Mouse (Mus musculus) cerebellum, adult 2 months (tissue): Measurements from ENCODE around the gene Tnpo1. TPM values are rescaled to one million over a fixed set of nuclear protein-coding genes. Genes with fewer than 3 reads are reported as not detected.
A peak's percentile ranks its signal among the peaks of the same experiment; 100 is the strongest.

Experiments used
- DNase-seq, 2 experiments: peaks; one replicate each; pipeline ENCODE4 v3.0.0; 2021
- H3K27ac ChIP-seq: fragments of 200-500 bp; 2 replicates; pipeline ENCODE4 v1.5.1; 2012; ENCODE audit warnings: low read length, control low read depth, inconsistent platforms; ENCODE audit not compliant: insufficient read depth
- H3K27me3 ChIP-seq: fragments of 200-500 bp; 2 replicates; pipeline ENCODE4 v1.6.1; 2012; ENCODE audit warnings: inconsistent platforms, mild to moderate bottlenecking, low read length, moderate library complexity; ENCODE audit not compliant: control insufficient read depth, insufficient read depth
- H3K4me1 ChIP-seq: fragments of 200-500 bp; 2 replicates; pipeline ENCODE4 v1.6.1; 2011; ENCODE audit warnings: low read length; ENCODE audit not compliant: control insufficient read depth, insufficient read depth
- H3K4me3 ChIP-seq: fragments of 200-500 bp; replicated peaks from 2 replicates; pipeline ENCODE3; 2011; ENCODE audit warnings: mild to moderate bottlenecking, low read depth, low read length, control low read depth; ENCODE audit not compliant: insufficient read depth
- CTCF ChIP-seq: fragments of 200-500 bp; IDR thresholded peaks from 2 replicates; pipeline ENCODE4 v1.5.1; 2011; ENCODE audit warnings: low read depth, mild to moderate bottlenecking, control low read depth, low read length, moderate library complexity, borderline replicate concordance; ENCODE audit not compliant: insufficient read depth
- POLR2A ChIP-seq: fragments of 200-500 bp; IDR thresholded peaks from 2 replicates; pipeline ENCODE4 v1.6.1; 2011; ENCODE audit warnings: low read length, control low read depth, borderline replicate concordance; ENCODE audit not compliant: insufficient read depth
- WGBS: fragments of 180-500 bp; shearing (Covaris S2); methylation state at CpG from one replicate; pipeline ENCODE4 v1.1.7; 2018; 5-methylcytosine and 5-hydroxymethylcytosine counted together
- polyA plus RNA-seq: library from polyadenylated mRNA; depleted of rRNA; stranded (reverse); fragments of >200 nt; gene quantifications from 2 replicates; pipeline ENCODE4 v1.2.3, GENCODE M21; 2012; rRNA removed

Tnpo1 gene
- 23.9 and 24.8 TPM in 2 replicates for polyA plus RNA-seq

DNA sequence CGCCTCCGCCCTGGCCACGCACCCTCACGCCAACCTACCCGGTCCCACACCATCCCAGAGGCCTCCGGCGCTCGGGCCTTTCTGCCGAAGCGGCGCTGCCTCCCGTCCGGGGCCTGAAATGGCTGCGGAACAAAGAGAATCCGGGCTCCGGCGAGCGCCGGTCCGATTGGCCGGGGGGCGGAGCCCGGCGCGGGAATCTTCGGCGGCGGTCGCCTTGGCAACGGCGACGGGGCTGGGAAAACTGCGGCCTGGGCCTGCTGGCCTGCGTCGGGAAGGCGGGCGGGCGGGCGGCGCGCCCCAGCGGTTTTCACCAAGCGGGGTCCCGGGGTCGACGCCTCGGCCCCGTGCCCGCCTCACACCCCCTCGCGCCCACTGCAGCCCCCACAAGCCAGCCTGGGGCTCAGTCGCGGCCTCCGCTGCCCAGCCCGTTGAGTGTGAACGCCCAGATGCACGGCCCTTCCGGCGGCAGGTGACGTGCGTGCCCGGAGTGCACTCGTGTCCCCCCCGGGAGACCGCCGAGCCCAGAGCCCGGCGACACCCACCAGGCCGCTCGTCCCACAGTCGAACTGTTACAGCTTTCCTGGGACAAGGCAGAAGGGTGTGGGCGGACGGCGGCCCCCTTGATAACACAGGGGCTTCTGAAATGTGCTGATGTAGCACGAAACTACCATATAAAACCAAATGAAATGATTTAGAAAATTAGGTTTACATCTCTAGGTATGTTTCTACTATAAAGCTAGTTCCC, at the start of gene Tnpo1:
Gene Tnpo1, minus strand, starts transcription at position 172 of the 745 bp plus-strand sequence.
- WGBS, result 1% methylated on average over 75 of the region's 75 CpGs
- no peaks in the 10 kb centered on the region; the same call in 1 of the 2 replicates for H3K4me1 ChIP-seq
- peak within 1 kb of the TSS; percentile 99 for H3K4me3 ChIP-seq
- peak within 1 kb of the TSS; percentile 83 for H3K27ac ChIP-seq
- TF ChIP-seq CTCF (no peak), POLR2A (peak; percentile 62; the same call in 1 of the 2 replicates)
- DNase-seq, result peak; percentile 92 to 94
- H3K27me3 ChIP-seq, result no peaks in the 10 kb centered on the region

DNA sequence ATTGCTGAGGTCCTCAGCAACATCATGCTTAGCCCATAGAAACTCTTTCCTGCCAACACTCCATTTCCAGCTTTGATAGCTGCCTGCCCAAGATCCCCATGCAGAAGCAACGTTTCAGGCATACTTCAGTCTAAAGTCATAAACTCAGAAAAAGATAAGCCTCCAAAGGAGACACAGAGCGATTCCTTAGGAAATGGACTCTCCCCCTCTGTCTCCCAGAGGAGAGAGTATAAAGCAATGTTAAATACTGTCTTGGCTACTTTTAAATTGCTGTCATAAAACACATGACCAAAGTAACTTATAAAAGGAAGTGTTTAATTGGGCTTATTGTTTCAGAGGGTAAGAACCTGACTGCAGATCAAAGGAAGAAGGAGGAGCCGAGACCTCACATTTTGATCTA, 45.9 kb upstream of the Tnpo1 start:
- Histone ChIP-seq H3K27me3 (no peaks in the 10 kb centered on the region), H3K4me1 (no peaks in the 10 kb centered on the region), H3K4me3 (no peak overlapping the region), H3K27ac (no peak overlapping the region)
- no peak for TF ChIP-seq POLR2A
- no peak for TF ChIP-seq CTCF
- no peak for DNase-seq
- 90% methylated on average over 3 of the region's 3 CpGs for WGBS

DNA sequence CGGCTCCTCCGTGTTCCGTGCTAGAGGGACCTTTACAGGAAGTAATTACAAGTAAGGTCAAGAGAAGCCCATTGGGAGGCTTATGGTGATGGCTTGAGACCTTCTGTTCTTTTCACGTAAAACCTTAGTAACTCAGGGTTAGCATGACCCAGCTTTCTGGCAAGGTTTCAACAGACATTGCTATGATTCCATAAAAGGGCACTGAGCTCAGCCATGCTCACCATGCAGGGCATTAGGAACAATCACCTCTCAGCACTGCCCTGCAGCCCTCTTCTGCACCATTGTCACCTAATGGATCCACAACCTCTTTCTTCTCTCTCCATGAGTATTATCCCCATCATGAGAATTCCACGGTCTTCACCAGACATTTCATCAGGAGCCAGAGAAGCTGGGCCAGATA, 45.5 kb upstream of the Tnpo1 start:
- Histone ChIP-seq H3K4me3 (no peak overlapping the region), H3K27me3 (no peaks in the 10 kb centered on the region), H3K4me1 (no peaks in the 10 kb centered on the region), H3K27ac (no peak overlapping the region)
- TF ChIP-seq CTCF (no peak), POLR2A (no peak)
- DNase-seq, result no peak
- 62% methylated on average over 5 of the region's 5 CpGs for WGBS

DNA sequence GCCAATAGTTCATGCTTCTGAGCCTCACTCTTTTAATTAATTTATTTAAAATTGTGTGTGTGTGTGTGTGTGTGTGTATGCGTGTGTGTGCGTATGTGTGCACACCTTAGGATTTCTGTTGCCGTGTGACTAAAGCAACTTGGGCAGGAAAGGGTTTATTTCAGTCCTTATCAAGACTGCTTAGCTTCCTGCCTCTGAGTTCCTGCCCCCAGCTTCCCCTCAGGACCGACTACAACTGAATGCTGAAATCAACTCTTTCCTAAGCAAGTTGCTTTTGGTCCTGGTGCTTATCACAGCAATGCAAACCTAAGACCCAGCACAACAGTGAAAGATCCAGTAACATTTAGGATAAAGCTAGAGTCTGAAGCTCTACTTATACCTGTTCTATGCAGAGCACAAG, 42.3 kb upstream of the Tnpo1 start:
- TF ChIP-seq POLR2A (no peak), CTCF (no peak)
- DNase-seq, result no peak
- no peaks in the 10 kb centered on the region for H3K4me1 ChIP-seq
- WGBS, result 81% methylated on average over 4 of the region's 4 CpGs
- no peaks in the 10 kb centered on the region for H3K27me3 ChIP-seq
- no peak overlapping the region for H3K27ac ChIP-seq
- H3K4me3 ChIP-seq, result no peak overlapping the region

DNA sequence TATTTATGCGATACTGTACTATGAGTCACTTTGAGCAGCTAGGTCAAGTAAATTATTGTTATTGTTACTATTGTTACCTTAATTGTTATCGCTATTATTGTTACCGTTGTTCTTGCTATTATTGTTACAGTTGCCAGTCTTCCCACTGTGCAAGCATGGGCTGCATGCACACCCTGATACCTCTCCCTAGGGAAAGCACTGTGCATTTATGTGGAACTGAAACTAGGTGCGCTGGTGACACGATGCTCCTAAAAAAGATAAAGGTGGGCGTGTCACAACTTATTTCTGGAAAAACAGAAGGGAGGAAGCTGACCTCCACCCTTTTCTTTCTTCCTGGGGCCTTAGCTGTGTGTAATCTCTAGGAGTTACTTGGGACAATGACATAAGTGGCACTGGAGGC, 41.8 kb upstream of the Tnpo1 start:
- no peak for DNase-seq
- 87% methylated on average over 6 of the region's 6 CpGs for WGBS
- H3K27me3 ChIP-seq, result no peaks in the 10 kb centered on the region

DNA sequence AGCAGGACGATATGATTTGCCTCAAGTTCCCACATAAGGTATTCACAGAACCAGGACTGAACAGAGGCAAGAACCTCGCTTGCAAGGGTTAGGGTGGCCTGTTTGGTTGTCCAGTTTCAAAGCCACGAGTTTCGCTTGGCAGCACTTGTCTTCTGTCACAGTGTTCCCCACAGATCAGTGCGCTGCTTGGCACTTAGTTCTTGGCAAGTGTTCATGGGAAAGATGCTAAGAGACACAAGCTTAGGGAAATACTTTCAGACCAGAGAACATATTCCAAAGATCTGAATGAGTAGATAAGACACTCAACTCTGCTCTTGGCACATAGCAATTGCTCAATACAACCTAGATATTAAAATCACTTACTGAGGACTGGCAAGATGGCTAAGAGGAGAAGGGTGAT, 40.4 kb upstream of the Tnpo1 start:
- Histone ChIP-seq H3K27ac (no peak overlapping the region), H3K4me1 (no peaks in the 10 kb centered on the region), H3K4me3 (no peak overlapping the region), H3K27me3 (no peaks in the 10 kb centered on the region)
- TF ChIP-seq CTCF (no peak), POLR2A (no peak)
- peak in 1 of 2 experiments; percentile 14 for DNase-seq
- WGBS, result 36% methylated on average over 5 of the region's 5 CpGs

More for the DNA sequence above, 41.8 kb upstream of the Tnpo1 start:
- Histone ChIP-seq H3K4me3 (no peak overlapping the region), H3K4me1 (no peaks in the 10 kb centered on the region), H3K27ac (no peak overlapping the region)
- no peak for TF ChIP-seq POLR2A
- TF ChIP-seq CTCF, result no peak

DNA sequence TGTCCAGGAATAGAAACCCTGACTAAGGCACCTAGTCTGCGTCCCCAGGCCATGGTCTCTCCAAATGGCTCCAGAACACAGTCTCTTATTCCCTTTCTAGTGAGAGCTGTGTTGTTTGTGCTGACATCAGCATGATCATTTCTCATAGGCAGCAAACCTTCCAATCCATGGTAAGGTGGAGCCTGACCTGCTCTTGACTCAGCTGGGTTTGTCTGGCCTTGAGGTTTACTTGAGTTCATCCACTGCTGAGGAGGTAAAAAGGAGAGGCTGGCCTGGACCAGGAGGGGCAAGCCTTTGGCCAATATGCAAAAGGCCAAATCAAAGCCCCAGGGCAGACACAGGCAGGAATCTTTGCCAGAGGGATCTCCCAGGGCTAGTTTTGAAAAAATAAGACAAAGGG, 37.4 kb upstream of the Tnpo1 start:
- WGBS, result 95% methylated on average over 1 of the region's 1 CpGs

DNA sequence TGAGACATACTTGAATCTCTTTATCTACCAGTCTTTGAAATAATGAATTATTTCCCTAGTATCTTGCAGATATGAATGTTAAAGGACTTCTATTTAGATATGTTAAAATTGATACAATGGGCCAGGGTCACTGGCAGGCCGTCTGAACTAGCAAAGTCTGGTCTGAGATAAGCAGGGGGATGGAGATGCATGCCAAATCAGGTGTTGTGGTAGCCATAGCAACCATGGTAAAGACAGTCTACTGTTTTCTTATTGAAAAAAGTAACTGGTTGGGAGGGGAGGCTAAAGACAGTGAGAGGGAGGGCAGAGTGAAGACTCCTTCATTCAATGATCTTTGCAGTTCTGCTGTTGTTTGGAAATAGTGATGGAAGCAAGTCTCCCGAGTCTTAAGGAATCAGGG, 32.0 kb upstream of the Tnpo1 start:
- 68% methylated on average over 2 of the region's 2 CpGs for WGBS
- TF ChIP-seq CTCF (no peak), POLR2A (no peak)
- no peak for DNase-seq

More for the DNA sequence above, 37.4 kb upstream of the Tnpo1 start:
- Histone ChIP-seq H3K4me1 (no peaks in the 10 kb centered on the region), H3K4me3 (no peak overlapping the region), H3K27ac (no peak overlapping the region), H3K27me3 (no peaks in the 10 kb centered on the region)
- TF ChIP-seq CTCF (no peak), POLR2A (no peak)
- no peak for DNase-seq

More for the DNA sequence above, 32.0 kb upstream of the Tnpo1 start:
- Histone ChIP-seq H3K4me3 (no peak overlapping the region), H3K4me1 (no peaks in the 10 kb centered on the region), H3K27me3 (no peaks in the 10 kb centered on the region), H3K27ac (no peak overlapping the region)
